Mouse (Mus musculus) hindbrain, embryonic 15.5 days (tissue): ENCODE results near the gene Gm8890. TPM values are rescaled to one million over a fixed set of nuclear protein-coding genes. Genes with fewer than 3 reads are reported as not detected.
"Not testable (repeated sequence)": the region's sequence is repeated elsewhere in the genome, so short reads cannot be mapped to it uniquely, and the experiment has no call there.

ENCODE experiments used
- ATAC-seq: fragments of 200-750 bp; cut with Nextera tagmentation; 2 replicates; pipeline ENCODE4 v1.8.0; 2017; ENCODE audit warnings: low read depth, moderate number of reproducible peaks, moderate TSS enrichment; ENCODE audit not compliant: low FRiP score
- H3K27ac ChIP-seq: fragments of 300-500 bp; sonication (generic); replicated peaks from 2 replicates; pipeline ENCODE4 v1.5.1; 2015; ENCODE audit warnings: mild to moderate bottlenecking, inconsistent platforms
- H3K27me3 ChIP-seq: fragments of 300-500 bp; sonication (generic); 2 replicates; pipeline ENCODE4 v1.6.1; 2015; ENCODE audit warnings: control low read depth, inconsistent platforms
- H3K36me3 ChIP-seq: fragments of 300-500 bp; sonication (generic); 2 replicates; pipeline ENCODE4 v1.6.1; 2015; ENCODE audit warnings: control low read depth, inconsistent platforms
- H3K4me1 ChIP-seq: fragments of 300-500 bp; sonication (generic); replicated peaks from 2 replicates; pipeline ENCODE4 v1.6.1; 2015; ENCODE audit warnings: control low read depth, inconsistent platforms
- H3K4me2 ChIP-seq: fragments of 300-500 bp; sonication (generic); 2 replicates; pipeline ENCODE4 v1.6.1; 2015; ENCODE audit warnings: moderate library complexity, mild to moderate bottlenecking, inconsistent platforms
- H3K4me3 ChIP-seq: fragments of 300-500 bp; sonication (generic); 2 replicates; pipeline ENCODE4 v1.5.1; 2015; ENCODE audit warnings: mild to moderate bottlenecking, inconsistent platforms
- H3K9ac ChIP-seq: fragments of 300-500 bp; sonication (generic); 2 replicates; pipeline ENCODE4 v1.6.1; 2015; ENCODE audit warnings: inconsistent platforms
- H3K9me3 ChIP-seq: fragments of 300-500 bp; sonication (generic); 2 replicates; pipeline ENCODE4 v1.6.1; 2016; ENCODE audit warnings: control low read depth, inconsistent platforms
- WGBS: fragments of 180-500 bp; shearing (Covaris S2); methylation state at CpG from one replicate; pipeline ENCODE4 v1.1.7; 2015; 5-methylcytosine and 5-hydroxymethylcytosine counted together
- polyA plus RNA-seq: library from polyadenylated mRNA; unstranded; fragments of >200 nt; fragmentation: Nextera tagmentation; extraction: Ambion mirVana; gene quantifications from 2 replicates; pipeline ENCODE4 v1.2.1, GENCODE M21; 2015

Gm8890 gene
- polyA plus RNA-seq = not detected in 2 replicates

GRCm38 (mm10) chr5:11255733-11256132 lies at the start of gene Gm8890:
TSS of gene Gm8890 (plus strand) at chr5:11256033.
- not testable (repeated sequence) for H3K4me3 ChIP-seq, ATAC-seq, H3K36me3 ChIP-seq, H3K9ac ChIP-seq, H3K9me3 ChIP-seq, H3K4me2 ChIP-seq, H3K4me1 ChIP-seq, H3K27ac ChIP-seq, H3K27me3 ChIP-seq
- 47% methylated on average over 1 of the region's 2 CpGs for WGBS

- not testable (repeated sequence) for H3K4me3 ChIP-seq, H3K36me3 ChIP-seq, H3K27ac ChIP-seq, H3K4me2 ChIP-seq, H3K9me3 ChIP-seq, H3K27me3 ChIP-seq, H3K4me1 ChIP-seq, ATAC-seq, H3K9ac ChIP-seq
- 73% methylated on average over 1 of the region's 1 CpGs for WGBS
Observed at GRCm38 (mm10) chr5:11256221-11256620, 388 bp downstream of the Gm8890 start.

Other genes starting within 250 kb of the Gm8890 start
- not detected in 2 replicates for gene Gm8879, start 128.4 kb upstream of the Gm8890 start, polyA plus RNA-seq
- gene Gm5861, start 73.0 kb upstream of the Gm8890 start, polyA plus RNA-seq = not detected in 2 replicates
- gene Speer1, start 85.5 kb downstream of the Gm8890 start, polyA plus RNA-seq = not detected in 2 replicates
- gene Gm8897, start 160.4 kb downstream of the Gm8890 start, polyA plus RNA-seq = not detected in 2 replicates
- gene Gm8906, start 246.7 kb downstream of the Gm8890 start, polyA plus RNA-seq = not detected in 2 replicates